Mouse (Mus musculus): ENCODE measurements around the gene Oxld1. TPM values are rescaled to one million over a fixed set of nuclear protein-coding genes. Genes with fewer than 3 reads are reported as not detected.

The Oxld1 gene
- 10 to 100 TPM; 23.3 to 25.0 TPM for total RNA-seq (2021)
- long read RNA-seq, experiment 1, transcript Oxld1-201 (2 exons, 813 nt): major isoform, 32 of 60 reads
- long read RNA-seq, experiment 1, partial matches to known transcripts: 25 of 60 reads
- long read RNA-seq, experiment 1, other reads (novel, unspliced or antisense): 0 of 60 reads
- long read RNA-seq, experiment 2, transcript Oxld1-201 (2 exons, 813 nt): major isoform, 21 of 40 reads
- long read RNA-seq, experiment 2, partial matches to known transcripts: 0 of 40 reads
- long read RNA-seq, experiment 2, other reads (novel, unspliced or antisense): 16 of 40 reads

- peak; percentile 75 for DNase-seq
Observed at GRCm38 (mm10) chr11:120457772-120458751, at the start of gene Oxld1, which contains the start of gene Ccdc137. Gene Oxld1 (minus strand): TSS chr11:120458068. Gene Ccdc137 (plus strand): TSS chr11:120458115.

- no peak for DNase-seq
Observed at GRCm38 (mm10) chr11:120506899-120507298, 49.0 kb upstream of the Oxld1 start.

- DNase-seq: no peak
Observed at GRCm38 (mm10) chr11:120505661-120506060, 47.8 kb upstream of the Oxld1 start.

- no peak for DNase-seq
Observed at GRCm38 (mm10) chr11:120501701-120502100, 43.8 kb upstream of the Oxld1 start.

- DNase-seq: no peak
Observed at GRCm38 (mm10) chr11:120501018-120501417, 43.1 kb upstream of the Oxld1 start.

GRCm38 (mm10) chr11:120500357-120500756 lies 42.5 kb upstream of the Oxld1 start:
- DNase-seq: no peak

- DNase-seq: no peak
Observed at GRCm38 (mm10) chr11:120499894-120500293, 42.0 kb upstream of the Oxld1 start.

- DNase-seq: no peak
Observed at GRCm38 (mm10) chr11:120498891-120499290, 41.0 kb upstream of the Oxld1 start.

GRCm38 (mm10) chr11:120498226-120498625 lies 40.4 kb upstream of the Oxld1 start:
- no peak for DNase-seq

- DNase-seq: no peak
Observed at GRCm38 (mm10) chr11:120497436-120497835, 39.6 kb upstream of the Oxld1 start.

- DNase-seq: no peak
Observed at GRCm38 (mm10) chr11:120493911-120494310, 36.0 kb upstream of the Oxld1 start.

- no peak for DNase-seq
Observed at GRCm38 (mm10) chr11:120493351-120493750, 35.5 kb upstream of the Oxld1 start.

GRCm38 (mm10) chr11:120492878-120493203 lies 35.0 kb upstream of the Oxld1 start:
- DNase-seq: no peak

GRCm38 (mm10) chr11:120492024-120492877 lies 34.4 kb upstream of the Oxld1 start:
- DNase-seq: no peak

GRCm38 (mm10) chr11:120491317-120492023 lies 33.6 kb upstream of the Oxld1 start, which contains the start of gene Slc25a10:
Gene Slc25a10 (plus strand): TSS chr11:120491840.
- peak; percentile 89 for DNase-seq

GRCm38 (mm10) chr11:120490291-120491046 lies 32.6 kb upstream of the Oxld1 start:
- no peak for DNase-seq

- DNase-seq: peak; percentile 61
Observed at GRCm38 (mm10) chr11:120489054-120489761, 31.3 kb upstream of the Oxld1 start.

GRCm38 (mm10) chr11:120488516-120488915 lies 30.6 kb upstream of the Oxld1 start:
- no peak for DNase-seq

- no peak for DNase-seq
Observed at GRCm38 (mm10) chr11:120485251-120485650, 27.4 kb upstream of the Oxld1 start.

Measured in gastrocnemius, postnatal 25 days (tissue).